Mouse (Mus musculus) neural tube, embryonic 11.5 days (tissue): ENCODE measurements around the gene Ube2q2. TPM values are rescaled to one million over a fixed set of nuclear protein-coding genes. Genes with fewer than 3 reads are reported as not detected.
"Not testable (repeated sequence)": the region's sequence is repeated elsewhere in the genome, so short reads cannot be mapped to it uniquely, and the experiment has no call there.

Experiments used
- ATAC-seq: fragments of 200-750 bp; cut with Nextera tagmentation; 2 replicates; pipeline ENCODE4 v1.8.0; 2017; ENCODE audit warnings: moderate number of reproducible peaks, mild to moderate bottlenecking, moderate TSS enrichment, moderate library complexity; ENCODE audit not compliant: insufficient read depth, low FRiP score, low TSS enrichment
- DNase-seq: peaks from one replicate; pipeline ENCODE4 v3.0.0-alpha.2; 2015; ENCODE audit warnings: low spot score
- H3K27ac ChIP-seq: fragments of 300-500 bp; sonication (generic); 2 replicates; pipeline ENCODE4 v1.5.1; 2014; ENCODE audit warnings: low read depth, mild to moderate bottlenecking, low read length
- H3K27me3 ChIP-seq: fragments of 300-500 bp; sonication (generic); 2 replicates; pipeline ENCODE4 v1.6.1; 2014; ENCODE audit warnings: mild to moderate bottlenecking, low read length, mixed read lengths; ENCODE audit not compliant: control insufficient read depth, insufficient read depth
- H3K36me3 ChIP-seq: fragments of 300-500 bp; sonication (generic); 2 replicates; pipeline ENCODE4 v1.6.1; 2014; ENCODE audit warnings: mild to moderate bottlenecking, low read length, moderate library complexity, mixed read lengths; ENCODE audit not compliant: control insufficient read depth, insufficient read depth
- H3K4me1 ChIP-seq: fragments of 300-500 bp; sonication (generic); 2 replicates; pipeline ENCODE4 v1.6.1; 2014; ENCODE audit warnings: low read length, mixed read lengths; ENCODE audit not compliant: control insufficient read depth, insufficient read depth
- H3K4me2 ChIP-seq: fragments of 300-500 bp; sonication (generic); 2 replicates; pipeline ENCODE4 v1.6.1; 2014; ENCODE audit warnings: low read depth, mild to moderate bottlenecking, moderate library complexity
- H3K4me3 ChIP-seq: fragments of 300-500 bp; sonication (generic); 2 replicates; pipeline ENCODE4 v1.5.1; 2014; ENCODE audit warnings: low read depth, low read length
- H3K9ac ChIP-seq: fragments of 300-500 bp; sonication (generic); 2 replicates; pipeline ENCODE4 v1.6.1; 2014; ENCODE audit warnings: mild to moderate bottlenecking, low read length
- H3K9me3 ChIP-seq: fragments of 300-500 bp; sonication (generic); 2 replicates; pipeline ENCODE4 v1.6.1; 2016; ENCODE audit warnings: low read length; ENCODE audit not compliant: control insufficient read depth
- WGBS: fragments of 180-500 bp; shearing (Covaris S2); extraction: QIAGEN DNeasy Blood & Tissue Kit; methylation state at CpG from one replicate; pipeline ENCODE4 v1.1.7; 2014; 5-methylcytosine and 5-hydroxymethylcytosine counted together
- polyA plus RNA-seq: library from polyadenylated mRNA; unstranded; fragments of >200 nt; fragmentation: Nextera tagmentation; extraction: Ambion mirVana; gene quantifications from 2 replicates; pipeline ENCODE4 v1.2.1, GENCODE M21; 2014

The Ube2q2 gene
- polyA plus RNA-seq = 51.6 and 55.9 TPM in 2 replicates

DNA sequence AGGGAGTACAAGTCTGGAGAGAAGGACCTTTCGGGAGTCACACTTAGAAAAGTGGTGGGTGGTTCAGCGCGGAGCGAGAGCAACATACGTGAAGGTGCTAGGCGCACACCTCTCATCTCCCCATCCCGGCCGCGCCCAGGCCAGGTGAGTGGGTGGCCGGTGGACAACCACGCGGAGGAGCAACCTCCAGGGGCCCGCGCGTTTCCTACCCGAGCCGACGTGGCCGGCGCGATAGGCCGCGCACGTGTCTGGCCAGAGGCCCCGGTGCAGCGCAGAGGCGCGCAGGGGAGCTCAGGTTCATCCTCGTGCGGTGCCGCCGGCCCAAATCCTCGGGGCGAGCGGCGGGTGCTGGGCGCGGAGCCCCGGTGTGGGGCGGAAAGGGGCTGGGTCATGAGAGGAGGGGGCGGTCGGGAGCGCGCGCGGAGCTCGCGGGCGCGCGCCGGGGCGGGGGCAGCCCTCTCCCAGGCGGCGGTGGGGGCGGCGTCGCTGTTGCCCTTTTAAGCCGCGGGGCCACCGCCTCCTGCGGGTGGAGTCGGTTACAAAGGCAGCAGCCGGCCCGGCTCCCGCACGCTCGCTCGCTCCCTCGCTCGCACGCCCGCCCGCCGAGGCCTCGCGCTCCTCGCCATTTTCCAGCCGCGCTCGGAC is at the start of gene Ube2q2:
TSS of gene Ube2q2 (plus strand) at position 1 of the 645 bp plus-strand sequence.
- ATAC-seq = peak; percentile 89
- peaks cover 7% of the 10 kb centered on the region for H3K4me1 ChIP-seq
- peak; percentile 88 for DNase-seq
- H3K36me3 ChIP-seq = no peaks in the 10 kb centered on the region
- peak within 1 kb of the TSS; percentile 87 for H3K4me2 ChIP-seq
- H3K27ac ChIP-seq = peak within 1 kb of the TSS; percentile 83
- whole genome bisulfite sequencing = under 1% methylated on average over 53 of the region's 81 CpGs
- H3K4me3 ChIP-seq = peak within 1 kb of the TSS; percentile 91
- no peaks in the 10 kb centered on the region for H3K9me3 ChIP-seq
- peak within 1 kb of the TSS; percentile 93 for H3K9ac ChIP-seq
- H3K27me3 ChIP-seq = no peaks in the 10 kb centered on the region

DNA sequence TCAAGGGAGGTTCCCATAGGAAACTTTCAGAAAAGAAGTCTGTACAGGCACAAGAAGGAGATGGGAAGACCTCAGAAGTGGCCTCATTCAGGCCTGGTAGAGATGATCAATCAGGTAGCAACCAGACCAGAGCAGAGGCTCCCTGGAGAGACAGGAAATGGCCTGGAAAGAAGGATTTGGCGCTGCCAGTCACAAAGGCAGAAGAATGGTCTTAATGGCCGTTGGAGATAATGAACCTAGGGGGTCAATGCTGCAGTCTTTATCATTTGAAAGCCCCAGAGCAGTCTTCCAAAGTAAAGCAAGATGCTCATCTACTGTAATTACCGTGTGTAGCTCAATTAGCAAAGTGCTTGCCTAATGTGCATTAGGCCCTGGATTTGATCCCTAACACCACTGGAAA is 47.5 kb upstream of the Ube2q2 start:
- 21% methylated on average over 3 of the region's 3 CpGs for WGBS
- no peak overlapping the region for H3K9ac ChIP-seq
- no peaks in the 10 kb centered on the region; the same call in 1 of the 2 replicates for H3K4me1 ChIP-seq
- no peak overlapping the region for H3K4me3 ChIP-seq
- no peaks in the 10 kb centered on the region for H3K9me3 ChIP-seq
- DNase-seq (no peak), ATAC-seq (no peak)
- no peak overlapping the region for H3K27ac ChIP-seq
- H3K4me2 ChIP-seq = no peak overlapping the region
- H3K27me3 ChIP-seq = no peaks in the 10 kb centered on the region
- H3K36me3 ChIP-seq = no peaks in the 10 kb centered on the region

DNA sequence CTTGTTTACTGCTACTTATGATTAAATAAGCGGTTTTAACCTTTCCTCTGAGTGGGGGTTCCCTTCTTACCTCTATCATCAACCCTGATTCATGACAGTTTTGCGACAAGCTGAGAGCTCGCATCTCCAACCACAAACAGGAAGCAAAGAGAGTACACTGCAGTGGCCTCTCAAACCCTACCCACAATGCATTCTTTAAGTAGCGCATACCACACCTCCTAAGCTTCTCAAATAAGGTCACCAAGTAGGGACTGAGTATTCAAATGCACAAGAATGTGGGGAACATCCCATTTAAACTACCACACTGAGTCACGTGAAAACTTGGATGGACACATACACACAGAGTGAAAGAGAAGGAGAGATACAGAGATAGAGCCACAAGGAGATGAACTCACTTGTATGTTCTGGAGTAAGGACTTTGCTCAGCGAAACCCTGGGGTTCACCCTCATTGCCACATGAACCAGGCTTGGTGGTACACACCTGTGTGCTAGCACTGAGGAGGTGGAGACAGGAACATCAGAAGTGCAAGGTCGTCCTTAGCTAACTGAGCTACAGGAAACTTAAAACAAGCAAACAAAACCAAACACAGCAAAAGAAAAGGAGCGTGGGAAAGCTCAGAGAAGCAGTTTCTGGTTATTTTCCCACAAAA is 46.3 kb upstream of the Ube2q2 start:
- Histone ChIP-seq H3K9me3 (no peaks in the 10 kb centered on the region), H3K9ac (no peak overlapping the region), H3K36me3 (no peaks in the 10 kb centered on the region), H3K4me3 (no peak overlapping the region), H3K4me1 (no peaks in the 10 kb centered on the region; the same call in 1 of the 2 replicates), H3K4me2 (no peak overlapping the region), H3K27ac (no peak overlapping the region), H3K27me3 (no peaks in the 10 kb centered on the region)
- no peak for ATAC-seq
- DNase-seq = no peak
- WGBS = 92% methylated on average over 8 of the region's 8 CpGs

DNA sequence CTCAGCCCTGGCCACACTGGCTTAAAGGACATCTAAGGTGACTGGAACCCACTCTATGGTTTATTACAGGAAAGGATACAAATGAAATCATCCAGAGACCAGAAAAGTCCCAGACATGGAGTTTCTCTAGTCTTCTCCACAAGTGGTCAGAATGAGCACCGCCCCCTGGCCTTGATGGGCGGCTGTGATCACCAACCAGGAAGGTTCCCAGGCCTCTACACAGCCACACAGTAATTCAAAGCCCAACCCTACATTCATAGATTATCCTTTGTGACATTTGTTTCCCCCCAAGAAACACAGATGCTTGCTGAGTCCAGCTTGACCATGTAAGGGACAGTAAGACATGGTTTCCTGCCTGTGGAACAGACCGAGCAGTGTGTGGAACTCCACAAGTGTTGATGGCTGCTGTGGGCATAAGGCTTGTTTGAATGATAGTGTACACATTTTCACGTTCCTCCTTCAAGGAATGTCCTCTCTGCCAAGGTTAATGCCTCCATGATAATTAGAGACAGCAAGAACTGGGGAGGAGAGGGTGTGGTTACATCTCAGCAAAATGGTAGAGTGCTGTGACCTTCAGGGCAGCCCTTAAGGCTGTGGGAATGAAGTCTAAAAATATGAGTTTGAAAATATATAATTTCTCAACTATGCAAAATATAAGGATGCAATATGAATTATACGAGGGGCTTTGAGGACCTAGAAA is 45.6 kb upstream of the Ube2q2 start:
- Histone ChIP-seq H3K9ac (no peak overlapping the region), H3K4me2 (no peak overlapping the region), H3K4me3 (no peak overlapping the region), H3K27me3 (no peaks in the 10 kb centered on the region), H3K27ac (no peak overlapping the region), H3K4me1 (no peaks in the 10 kb centered on the region; the same call in 1 of the 2 replicates), H3K36me3 (no peaks in the 10 kb centered on the region), H3K9me3 (no peaks in the 10 kb centered on the region)
- ATAC-seq (no peak), DNase-seq (no peak)
- WGBS = 91% methylated on average over 5 of the region's 5 CpGs

DNA sequence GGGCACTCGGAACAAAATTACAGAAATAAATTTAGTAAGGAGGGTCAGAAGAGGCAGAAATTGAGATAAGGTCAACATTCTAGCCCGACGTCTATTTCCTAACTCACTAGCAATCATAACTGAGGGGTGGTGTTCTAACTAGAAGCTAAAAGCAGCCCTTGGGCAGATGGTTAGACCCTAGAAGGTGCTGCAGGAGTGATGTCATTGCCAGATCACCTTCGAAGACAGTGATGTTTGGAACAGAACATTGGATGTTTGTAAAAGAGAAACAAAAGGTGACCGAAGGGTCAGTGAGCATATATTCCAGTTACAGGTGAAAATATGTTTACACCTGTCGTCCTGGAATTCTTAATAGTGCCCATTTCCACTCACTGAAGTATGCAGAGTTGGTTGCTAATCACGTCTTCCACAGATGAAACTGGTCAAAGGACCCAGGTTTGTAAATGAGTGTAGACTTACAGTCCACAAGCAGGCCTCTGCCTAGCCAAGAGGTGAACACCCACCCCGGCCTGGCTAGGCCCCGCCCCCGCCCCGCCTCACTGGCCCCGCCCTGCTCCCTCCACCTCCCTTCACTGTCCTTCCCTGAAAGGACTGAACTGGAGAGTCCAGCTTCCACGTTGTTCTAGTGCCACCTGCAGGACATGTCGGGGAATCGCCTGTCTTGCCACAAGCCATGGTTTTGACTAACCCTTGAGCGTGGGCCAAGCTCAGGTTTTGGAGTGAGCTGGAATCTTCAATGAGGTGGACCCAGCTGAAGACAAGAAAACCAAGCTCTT is 38.4 kb upstream of the Ube2q2 start:
- Histone ChIP-seq H3K36me3 (no peaks in the 10 kb centered on the region), H3K4me1 (no peaks in the 10 kb centered on the region), H3K4me2 (no peak overlapping the region), H3K27ac (no peak overlapping the region), H3K27me3 (no peaks in the 10 kb centered on the region), H3K4me3 (no peak overlapping the region), H3K9ac (no peak overlapping the region), H3K9me3 (no peaks in the 10 kb centered on the region)
- peak; percentile 88 for ATAC-seq
- WGBS = 29% methylated on average over 16 of the region's 16 CpGs
- peak; percentile 89 for DNase-seq

DNA sequence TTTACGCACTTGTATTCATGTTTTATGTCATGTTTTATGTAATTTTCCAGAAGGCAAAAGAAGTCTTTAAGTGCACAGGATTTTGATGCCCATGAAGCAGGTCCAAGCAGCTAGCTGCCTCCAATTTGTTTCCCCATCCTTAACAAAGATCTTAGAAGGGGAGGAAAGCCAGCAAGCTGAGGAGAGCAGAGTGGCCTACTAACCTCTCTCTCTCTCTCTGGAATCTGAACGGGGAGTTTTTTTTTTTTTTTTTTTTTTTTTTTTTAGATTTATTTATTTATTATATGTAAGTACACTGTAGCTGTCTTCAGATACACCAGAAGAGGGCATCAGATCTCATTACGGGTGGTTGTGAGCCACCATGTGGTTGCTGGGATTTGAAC is 37.8 kb upstream of the Ube2q2 start:
- H3K27me3 ChIP-seq, H3K9ac ChIP-seq, H3K4me3 ChIP-seq, H3K9me3 ChIP-seq, H3K36me3 ChIP-seq, DNase-seq, H3K4me2 ChIP-seq, H3K27ac ChIP-seq, ATAC-seq, H3K4me1 ChIP-seq: not testable (repeated sequence)
- WGBS = 29% methylated on average over 2 of the region's 3 CpGs

DNA sequence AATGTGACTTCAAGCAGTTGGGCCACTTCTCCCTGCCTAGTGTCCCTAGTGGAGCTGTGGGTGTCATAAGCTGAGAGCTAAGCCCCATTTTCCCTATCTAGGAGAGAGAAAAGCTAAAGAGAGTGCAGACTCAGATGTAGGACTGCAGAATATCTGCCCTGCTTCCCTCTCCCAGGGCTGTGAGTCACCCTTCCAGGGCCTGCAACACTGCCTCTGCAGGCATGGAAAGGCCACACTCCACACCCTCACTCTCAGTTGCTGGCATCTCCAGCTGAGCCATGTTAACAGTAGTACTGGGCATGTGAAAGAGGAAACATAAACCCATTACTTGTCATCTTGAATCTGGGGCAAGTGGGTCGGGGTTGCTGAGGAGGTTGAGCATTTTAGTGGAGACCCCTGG is 33.9 kb upstream of the Ube2q2 start:
- H3K9me3 ChIP-seq = no peaks in the 10 kb centered on the region
- H3K9ac ChIP-seq = no peak overlapping the region
- no peaks in the 10 kb centered on the region for H3K36me3 ChIP-seq
- no peaks in the 10 kb centered on the region for H3K27me3 ChIP-seq
- no peak overlapping the region for H3K4me3 ChIP-seq
- 94% methylated on average over 1 of the region's 1 CpGs for WGBS
- no peak overlapping the region for H3K27ac ChIP-seq
- DNase-seq = no peak
- ATAC-seq = no peak
- H3K4me2 ChIP-seq = no peak overlapping the region
- no peaks in the 10 kb centered on the region for H3K4me1 ChIP-seq

DNA sequence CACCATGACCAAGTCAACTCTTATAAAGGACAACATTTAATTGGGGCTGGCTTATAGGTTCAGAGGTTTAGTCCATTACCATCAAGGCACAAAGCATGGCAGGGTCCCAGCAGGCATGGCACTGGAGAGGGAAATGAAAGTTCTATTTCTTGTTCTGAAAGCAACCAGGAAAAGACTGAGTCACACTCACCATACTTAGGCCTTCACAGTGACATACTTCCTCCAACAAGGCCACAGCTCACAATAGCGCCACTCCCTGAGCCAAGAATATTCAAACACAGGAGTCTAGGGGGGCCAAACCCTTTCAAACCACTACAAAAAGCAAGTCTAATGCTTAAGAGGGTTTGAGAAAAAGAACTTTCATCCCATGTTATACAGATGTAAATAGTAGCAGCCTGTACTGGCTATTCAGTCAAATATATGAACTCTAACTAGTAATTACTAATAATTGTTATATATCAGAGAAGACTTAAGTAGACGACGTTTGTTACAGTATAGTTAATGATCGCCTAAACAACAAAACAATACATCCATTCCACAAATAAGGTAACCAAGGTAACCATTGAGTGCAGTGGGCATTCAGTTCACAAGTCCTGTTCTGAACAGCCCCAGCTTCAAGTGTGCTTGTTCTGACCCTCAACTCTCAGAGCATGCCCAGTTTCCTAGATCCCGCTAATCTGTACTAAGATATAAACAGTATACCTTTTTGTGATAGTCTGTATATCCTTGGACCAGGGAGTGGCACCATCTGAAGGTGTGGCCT is 31.2 kb upstream of the Ube2q2 start:
- Histone ChIP-seq H3K4me2 (no peak overlapping the region), H3K9ac (no peak overlapping the region), H3K4me1 (no peaks in the 10 kb centered on the region), H3K4me3 (no peak overlapping the region), H3K27me3 (no peaks in the 10 kb centered on the region), H3K27ac (no peak overlapping the region), H3K9me3 (no peaks in the 10 kb centered on the region), H3K36me3 (no peaks in the 10 kb centered on the region)
- 90% methylated on average over 5 of the region's 5 CpGs for WGBS
- ATAC-seq = no peak
- DNase-seq = no peak
